Mouse (Mus musculus) CH12.LX (cell line): ENCODE data around the gene Rfx2. TPM values are rescaled to one million over a fixed set of nuclear protein-coding genes. Genes with fewer than 3 reads are reported as not detected.

Experiments
- DNase-seq: peaks from one replicate; pipeline ENCODE4 v3.0.0-alpha.2; 2013; ENCODE audit errors: extremely low read depth
- H3K27ac ChIP-seq: 2 replicates; pipeline ENCODE4 v1.5.1; 2012; ENCODE audit warnings: low read depth, mild to moderate bottlenecking, control low read depth, moderate library complexity; ENCODE audit not compliant: insufficient read depth
- H3K27me3 ChIP-seq: replicated peaks from 2 replicates; pipeline ENCODE3; 2012; ENCODE audit warnings: inconsistent platforms
- H3K36me3 ChIP-seq, 2 experiments: replicated peaks in 1 of 2; 2 replicates each; pipeline versions ENCODE3 to v1.6.1; 2012; ENCODE audit warnings: inconsistent platforms in 1 of 2, low read length in 1 of 2, mild to moderate bottlenecking in 1 of 2, mixed read lengths in 1 of 2, moderate library complexity in 1 of 2; ENCODE audit not compliant: control insufficient read depth in 1 of 2, insufficient read depth in 1 of 2
- H3K4me1 ChIP-seq, 2 experiments: 2 replicates each; pipeline ENCODE4 v1.6.1; 2012; ENCODE audit warnings: inconsistent platforms in 1 of 2, moderate library complexity in 1 of 2; ENCODE audit not compliant: insufficient read depth in 2 of 2, control insufficient read depth in 1 of 2
- H3K4me2 ChIP-seq: 2 replicates; pipeline ENCODE4 v1.6.1; 2012; ENCODE audit warnings: low read depth, mild to moderate bottlenecking, control low read depth; ENCODE audit not compliant: poor library complexity, insufficient read depth, severe bottlenecking
- H3K4me3 ChIP-seq, 3 experiments: fragments of 150-350 bp in 1 of 3; sonication (generic) in 1 of 3; replicated peaks in 1 of 3; 2 replicates each; pipeline versions ENCODE3 to v1.5.1; 2011 to 2012; ENCODE audit warnings: low read depth in 2 of 3, low read length in 2 of 3, mild to moderate bottlenecking in 2 of 3, moderate library complexity in 2 of 3, control low read depth in 1 of 3, improper control_type of control experiment in 1 of 3, inconsistent platforms in 1 of 3, mixed read lengths in 1 of 3; ENCODE audit not compliant: poor library complexity in 1 of 3
- H3K79me2 ChIP-seq: replicated peaks from 2 replicates; pipeline ENCODE4 v1.6.1; 2012; ENCODE audit warnings: mild to moderate bottlenecking, moderate library complexity; ENCODE audit not compliant: control insufficient read depth, poor library complexity, insufficient read depth, severe bottlenecking; ENCODE audit errors: extremely low read depth
- H3K9ac ChIP-seq: 2 replicates; pipeline ENCODE4 v1.6.1; 2012; ENCODE audit warnings: low read depth, mild to moderate bottlenecking, control low read depth, moderate library complexity; ENCODE audit not compliant: insufficient read depth
- H3K9me3 ChIP-seq: replicated peaks from 2 replicates; pipeline ENCODE3; 2012; ENCODE audit warnings: low read length, inconsistent platforms, mixed read lengths
- CHD1 ChIP-seq: IDR thresholded peaks from 2 replicates; pipeline ENCODE4 v1.6.1; 2012; ENCODE audit warnings: low read depth, low read length, improper control_type of control experiment, inconsistent platforms
- CTCF ChIP-seq, 2 experiments: IDR thresholded peaks in 1 of 2; conservative IDR thresholded peaks in 1 of 2; 2 replicates each; pipeline ENCODE4 v1.5.1; 2011 to 2012; ENCODE audit warnings: low read depth in 2 of 2, low read length in 2 of 2, improper control_type of control experiment in 1 of 2, inconsistent platforms in 1 of 2, mild to moderate bottlenecking in 1 of 2, moderate library complexity in 1 of 2
- EP300 ChIP-seq: IDR thresholded peaks from 2 replicates; pipeline ENCODE4 v1.6.1; 2011; ENCODE audit warnings: low read length, improper control_type of control experiment
- HCFC1 ChIP-seq: IDR thresholded peaks from 2 replicates; pipeline ENCODE4 v1.6.1; 2012; ENCODE audit warnings: low read depth, mild to moderate bottlenecking, inconsistent platforms, low read length, improper control_type of control experiment
- JUN ChIP-seq: IDR thresholded peaks from 2 replicates; pipeline ENCODE4 v1.6.1; 2011; ENCODE audit warnings: low read depth, mild to moderate bottlenecking, low read length, improper control_type of control experiment, moderate library complexity; ENCODE audit not compliant: insufficient read depth
- JUND ChIP-seq: conservative IDR thresholded peaks from 2 replicates; pipeline ENCODE4 v1.6.1; 2011; ENCODE audit warnings: low read depth, low read length, improper control_type of control experiment
- MAFK ChIP-seq: IDR thresholded peaks from 2 replicates; pipeline ENCODE4 v1.6.1; 2011; ENCODE audit warnings: low read length, improper control_type of control experiment; ENCODE audit not compliant: insufficient replicate concordance
- MAZ ChIP-seq: IDR thresholded peaks from 2 replicates; pipeline ENCODE4 v1.6.1; 2012; ENCODE audit warnings: low read depth, mild to moderate bottlenecking, inconsistent platforms, low read length, improper control_type of control experiment, moderate library complexity
- MYC ChIP-seq: IDR thresholded peaks from 2 replicates; pipeline ENCODE4 v1.6.1; 2011; ENCODE audit warnings: low read depth, mild to moderate bottlenecking, improper control_type of control experiment, low read length
- NRF1 ChIP-seq: IDR thresholded peaks from 2 replicates; pipeline ENCODE4 v1.6.1; 2014; ENCODE audit warnings: low read depth, mild to moderate bottlenecking, inconsistent platforms, low read length, improper control_type of control experiment, moderate library complexity
- PAX5 ChIP-seq: IDR thresholded peaks from 2 replicates; pipeline ENCODE4 v1.6.1; 2012; ENCODE audit warnings: low read length, inconsistent platforms, mixed read lengths
- POLR2AphosphoS2 ChIP-seq: IDR thresholded peaks from 2 replicates; pipeline ENCODE4 v1.6.1; 2011; ENCODE audit warnings: low read depth, low read length, improper control_type of control experiment
- RAD21 ChIP-seq: IDR thresholded peaks from 2 replicates; pipeline ENCODE4 v1.6.1; 2011; ENCODE audit warnings: low read depth, mild to moderate bottlenecking, low read length, improper control_type of control experiment, moderate library complexity
- SMC3 ChIP-seq: IDR thresholded peaks from 2 replicates; pipeline ENCODE4 v1.6.1; 2011; ENCODE audit warnings: low read depth, low read length, improper control_type of control experiment
- TCF12 ChIP-seq: IDR thresholded peaks from 2 replicates; pipeline ENCODE4 v1.6.1; 2014; ENCODE audit warnings: low read depth, mild to moderate bottlenecking, inconsistent platforms, low read length, improper control_type of control experiment
- UBTF ChIP-seq: IDR thresholded peaks from 2 replicates; pipeline ENCODE4 v1.6.1; 2012; ENCODE audit warnings: low read depth, mild to moderate bottlenecking, inconsistent platforms, low read length, improper control_type of control experiment, moderate library complexity
- USF1 ChIP-seq: IDR thresholded peaks from 2 replicates; pipeline ENCODE4 v1.6.1; 2014; ENCODE audit warnings: low read depth, mild to moderate bottlenecking, inconsistent platforms, low read length, improper control_type of control experiment
- USF2 ChIP-seq: conservative IDR thresholded peaks from 2 replicates; pipeline ENCODE4 v1.6.1; 2011; ENCODE audit warnings: low read depth, low read length, improper control_type of control experiment
- ZC3H11A ChIP-seq: IDR thresholded peaks from 2 replicates; pipeline ENCODE4 v1.6.1; 2012; ENCODE audit warnings: low read depth, mild to moderate bottlenecking, inconsistent platforms, low read length, improper control_type of control experiment
- ZKSCAN1 ChIP-seq: IDR thresholded peaks from 2 replicates; pipeline ENCODE4 v1.6.1; 2012; ENCODE audit warnings: low read depth, inconsistent platforms, low read length, improper control_type of control experiment, borderline replicate concordance
- ZMIZ1 ChIP-seq: IDR thresholded peaks from 2 replicates; pipeline ENCODE4 v1.6.1; 2012; ENCODE audit warnings: low read depth, mild to moderate bottlenecking, inconsistent platforms, low read length, improper control_type of control experiment
- ZNF384 ChIP-seq: IDR thresholded peaks from 2 replicates; pipeline ENCODE4 v1.6.1; 2012; ENCODE audit warnings: low read depth, low read length, improper control_type of control experiment, inconsistent platforms
- dilution Hi-C: fragments of 300-500 bp; cut with MboI; formaldehyde crosslinking; loops from 2 replicates; pipeline ENCODE4 v1.14.3; 2020; ENCODE audit warnings: low sequenced_read_pairs; ENCODE audit not compliant: extremely low pct_unique_long_range_greater_than_20kb, extremely low pct_ligation_motif_present
- in situ Hi-C: fragments of 300-500 bp; cut with MboI; formaldehyde crosslinking; loops from 3 replicates; pipeline ENCODE4 v1.14.3; 2019; ENCODE audit warnings: low sequenced_read_pairs, low pct_ligation_motif_present, low pct_unique_long_range_greater_than_20kb, mixed read lengths
- polyA plus RNA-seq: library from polyadenylated mRNA; unstranded; fragments of >175 nt; gene quantifications from 2 replicates; pipeline ENCODE4 v1.2.1, GENCODE M21; 2012; ENCODE audit warnings: low read depth; ENCODE audit not compliant: insufficient read length
- total RNA-seq, 2 experiments: library from RNA; depleted of rRNA; stranded (reverse); fragments of 300-350 nt in 1 of 2; fragments of >200 nt in 1 of 2; gene quantifications; 2 replicates each; pipeline ENCODE4 v1.2.3; 2012 to 2014

The Rfx2 gene
- total and polyA plus RNA-seq, 3 experiments, result 0.16 to 1.1 (median 0.34) TPM

DNA sequence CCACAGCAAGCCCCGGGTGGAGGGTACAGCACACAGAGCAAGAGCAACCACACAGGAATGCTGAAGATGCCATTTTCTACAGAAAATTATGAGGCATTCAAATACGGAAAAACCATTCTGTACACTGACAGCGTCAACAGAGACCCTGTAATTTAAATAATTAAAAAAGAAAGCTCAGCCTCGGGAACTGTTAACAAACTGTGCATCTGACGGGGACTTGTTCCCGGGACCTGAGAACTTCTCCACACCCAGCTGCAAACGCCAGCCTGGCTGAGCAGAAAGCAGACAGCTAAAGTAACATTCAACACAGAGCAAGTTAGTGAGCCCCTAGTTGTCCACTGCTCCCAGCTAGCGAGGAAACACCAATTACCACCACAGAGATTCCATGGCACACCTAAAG is 28.7 kb downstream of the Rfx2 start:
- Histone ChIP-seq H3K79me2 (no peaks in the 10 kb centered on the region), H3K4me3 (no peak overlapping the region), H3K27me3 (peaks cover 57% of the 10 kb centered on the region), H3K36me3 (no peaks in the 10 kb centered on the region), H3K4me1 (peaks cover 3 to 6% of the 10 kb centered on the region in 2 experiments), H3K9ac (no peak overlapping the region), H3K9me3 (no peaks in the 10 kb centered on the region), H3K4me2 (no peak overlapping the region), H3K27ac (no peak overlapping the region)
- in situ Hi-C loops, result no loop called here
- DNase-seq, result no peak
- dilution Hi-C loops, result no loop called here
- no peak for TF ChIP-seq PAX5
- TF ChIP-seq EP300, result no peak
- TF ChIP-seq POLR2AphosphoS2, result no peak
- TF ChIP-seq CTCF (conservative IDR thresholded peaks at IDR 0.05 in 1 of 2, IDR thresholded peaks at IDR 0.05 in 1 of 2; ENCODE audit: low read depth in 2 of 2, low read length in 2 of 2), result no peak
- TF ChIP-seq USF2, result no peak
- TF ChIP-seq ZKSCAN1, result no peak
- no peak for TF ChIP-seq HCFC1
- no peak for TF ChIP-seq MAFK
- TF ChIP-seq CHD1, result no peak
- no peak for TF ChIP-seq RAD21
- no peak for TF ChIP-seq UBTF
- TF ChIP-seq ZMIZ1, result no peak

DNA sequence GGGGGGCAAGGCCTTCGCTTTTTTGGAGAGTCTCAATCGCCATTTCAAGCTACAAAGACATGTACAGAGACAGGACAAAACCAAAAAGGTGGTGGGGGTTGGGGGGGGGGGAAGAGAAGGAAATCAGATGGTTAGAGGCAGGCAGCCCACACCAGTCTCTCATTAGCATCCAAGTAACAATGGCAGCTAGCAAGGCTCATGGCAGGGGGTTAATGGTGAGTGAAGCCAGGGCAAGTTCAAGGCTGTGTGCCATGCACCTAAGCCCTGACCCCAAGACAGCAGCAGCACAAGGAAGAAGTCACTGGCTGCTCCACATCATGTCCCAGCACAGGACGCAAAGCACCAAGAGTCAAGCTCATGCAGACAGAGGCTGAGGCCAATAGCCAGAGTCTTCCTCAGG is 31.5 kb downstream of the Rfx2 start:
- Histone ChIP-seq H3K9ac (no peak overlapping the region), H3K79me2 (no peaks in the 10 kb centered on the region), H3K27ac (no peak overlapping the region), H3K27me3 (peaks cover 39% of the 10 kb centered on the region), H3K9me3 (no peaks in the 10 kb centered on the region), H3K36me3 (no peaks in the 10 kb centered on the region), H3K4me2 (no peak overlapping the region), H3K4me1 (peaks cover 3 to 6% of the 10 kb centered on the region in 2 experiments), H3K4me3 (no peak overlapping the region)
- in situ Hi-C loops (no loop called here), dilution Hi-C loops (no loop called here)
- DNase-seq, result no peak
- TF ChIP-seq NRF1 (no peak), ZKSCAN1 (no peak), TCF12 (no peak), ZC3H11A (no peak), UBTF (no peak), CHD1 (no peak), JUN (no peak), JUND (no peak), RAD21 (no peak), USF2 (no peak), SMC3 (no peak), MAZ (no peak), CTCF (conservative IDR thresholded peaks at IDR 0.05 in 1 of 2, IDR thresholded peaks at IDR 0.05 in 1 of 2; ENCODE audit: low read depth in 2 of 2, low read length in 2 of 2) (no peak), ZNF384 (no peak), USF1 (no peak), MYC (no peak)
